Mouse (Mus musculus) kidney, adult 2 months (tissue): ENCODE measurements around the gene Dnase1.

Experiments
- CTCF ChIP-seq: fragments of 200-500 bp; conservative IDR thresholded peaks from 2 replicates; pipeline ENCODE4 v1.5.1; 2011; ENCODE audit warnings: low read depth, mild to moderate bottlenecking, control low read depth, low read length, moderate library complexity, mixed read lengths; ENCODE audit not compliant: insufficient read depth, insufficient read length
- POLR2A ChIP-seq: fragments of 200-500 bp; IDR thresholded peaks from one replicate; pipeline ENCODE4 v1.6.1; 2011; ENCODE audit warnings: low read depth, low read length, control low read depth

DNA sequence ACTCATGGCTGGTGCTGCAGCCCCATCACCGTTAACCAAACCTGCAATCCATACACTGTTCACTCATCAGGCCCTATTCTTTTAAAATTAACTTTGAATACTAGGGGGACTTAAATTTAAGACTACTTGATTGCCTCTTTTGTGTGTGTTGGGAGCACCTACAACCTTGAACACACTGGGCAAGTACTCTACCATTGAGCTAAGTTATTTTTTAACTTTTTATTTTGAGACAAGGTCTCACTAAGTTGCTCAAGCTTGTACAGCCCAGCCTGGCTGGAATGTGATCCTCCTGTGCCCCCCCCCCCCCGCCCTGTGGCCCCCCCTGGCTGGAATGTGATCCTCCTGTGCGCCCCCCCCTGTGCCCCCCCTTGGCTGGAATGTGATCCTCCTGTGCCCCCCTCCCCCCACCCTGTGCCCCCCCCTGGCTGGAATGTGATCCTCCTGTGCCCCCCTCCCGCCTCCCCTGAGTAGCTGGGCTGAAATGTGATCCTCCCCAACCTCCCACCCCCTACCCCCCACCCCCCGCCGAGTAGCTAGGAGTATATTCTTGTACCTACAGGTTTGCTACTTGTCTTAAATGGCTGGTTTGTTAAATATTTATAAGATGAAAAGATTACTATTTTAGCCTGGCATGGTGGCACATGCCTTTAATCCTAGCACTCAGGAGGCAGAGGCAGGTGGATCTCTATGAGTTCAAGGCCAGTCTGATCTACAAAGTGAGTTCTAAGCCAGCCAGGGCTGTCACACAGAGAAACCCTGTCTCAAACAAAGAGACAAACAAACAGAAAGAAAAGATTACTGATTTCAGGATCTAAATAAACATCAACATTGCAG, 5.1 kb upstream of the Dnase1 start:
- TF ChIP-seq CTCF (no peak), POLR2A (no peak)
